Mouse (Mus musculus) liver, postnatal 0 days (tissue): ENCODE results near the gene Gadd45b. TPM values are rescaled to one million over a fixed set of nuclear protein-coding genes. Genes with fewer than 3 reads are reported as not detected.

ENCODE experiments used
- ATAC-seq: fragments of 200-750 bp; cut with Nextera tagmentation; 2 replicates; pipeline ENCODE4 v1.8.0; 2017; ENCODE audit warnings: mild to moderate bottlenecking, moderate library complexity
- DNase-seq: peaks from one replicate; pipeline ENCODE4 v3.0.0-alpha.2; 2016
- H3K27ac ChIP-seq: fragments of 300-500 bp; sonication (generic); 2 replicates; pipeline ENCODE4 v1.5.1; 2014; ENCODE audit warnings: antibody characterized with exemption, moderate library complexity, mild to moderate bottlenecking, low read depth
- H3K27me3 ChIP-seq: fragments of 300-500 bp; sonication (generic); 2 replicates; pipeline ENCODE4 v1.6.1; 2014; ENCODE audit warnings: low read length, control low read depth, mixed read lengths; ENCODE audit not compliant: insufficient read depth
- H3K36me3 ChIP-seq: fragments of 300-500 bp; sonication (generic); replicated peaks from 2 replicates; pipeline ENCODE4 v1.6.1; 2014; ENCODE audit warnings: mild to moderate bottlenecking, control low read depth, low read length, moderate library complexity, mixed read lengths; ENCODE audit not compliant: insufficient read depth
- H3K4me1 ChIP-seq: fragments of 300-500 bp; sonication (generic); 2 replicates; pipeline ENCODE4 v1.6.1; 2014; ENCODE audit warnings: antibody characterized with exemption, mild to moderate bottlenecking, control low read depth; ENCODE audit not compliant: insufficient read depth
- H3K4me2 ChIP-seq: fragments of 300-500 bp; sonication (generic); 2 replicates; pipeline ENCODE4 v1.6.1; 2014; ENCODE audit warnings: low read depth, mild to moderate bottlenecking, low read length, moderate library complexity, mixed read lengths
- H3K4me3 ChIP-seq: fragments of 300-500 bp; sonication (generic); 2 replicates; pipeline ENCODE4 v1.5.1; 2014; ENCODE audit warnings: low read depth, low read length
- H3K9ac ChIP-seq: fragments of 300-500 bp; sonication (generic); replicated peaks from 2 replicates; pipeline ENCODE4 v1.6.1; 2014; ENCODE audit warnings: mild to moderate bottlenecking, moderate library complexity
- H3K9me3 ChIP-seq: fragments of 300-500 bp; sonication (generic); 2 replicates; pipeline ENCODE4 v1.6.1; 2016; ENCODE audit warnings: mild to moderate bottlenecking, control low read depth, low read length, mixed read lengths
- CTCF ChIP-seq: sonication (generic); IDR thresholded peaks from 2 replicates; pipeline ENCODE4 v1.5.1; 2016; ENCODE audit warnings: antibody characterized with exemption, low read depth
- EP300 ChIP-seq: IDR thresholded peaks from 2 replicates; pipeline ENCODE4 v1.6.1; 2016; ENCODE audit warnings: antibody characterized with exemption, low read depth, mild to moderate bottlenecking
- WGBS: fragments of 180-500 bp; shearing (Covaris S2); extraction: QIAGEN DNeasy Blood & Tissue Kit; methylation state at CpG from one replicate; pipeline ENCODE4 v1.1.7; 2014; ENCODE audit not compliant: insufficient replicate concordance; 5-methylcytosine and 5-hydroxymethylcytosine counted together
- polyA plus RNA-seq: library from polyadenylated mRNA; unstranded; fragments of >200 nt; fragmentation: Nextera tagmentation; extraction: Ambion mirVana; gene quantifications from 2 replicates; pipeline ENCODE4 v1.2.1, GENCODE M21; 2015

The Gadd45b gene
- polyA plus RNA-seq, 1 experiment from 2014 or later = 18.7 TPM

DNA sequence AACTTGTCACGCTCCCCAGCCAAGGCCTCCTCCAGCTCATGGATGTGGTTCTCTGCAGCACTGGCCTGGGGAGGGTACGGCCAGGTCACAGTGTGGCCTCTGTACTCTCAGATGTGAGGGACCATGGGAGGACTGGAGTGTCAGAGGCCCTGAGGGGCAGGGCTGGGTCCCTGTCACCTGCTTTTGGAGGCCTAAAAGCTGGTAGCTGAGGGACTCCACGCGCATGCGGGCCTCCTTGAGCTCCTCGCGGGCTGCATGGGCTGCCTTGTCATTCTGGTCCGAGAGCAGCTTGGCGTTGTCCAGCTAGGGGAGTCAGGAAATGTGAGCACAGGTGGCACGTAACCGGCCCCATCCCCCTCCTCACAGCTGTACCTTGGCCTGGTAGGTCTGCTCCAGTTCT, 25.2 kb upstream of the Gadd45b start:
- Histone ChIP-seq H3K27me3 (no peaks in the 10 kb centered on the region), H3K9me3 (no peaks in the 10 kb centered on the region), H3K36me3 (peaks cover 33% of the 10 kb centered on the region), H3K4me2 (no peak overlapping the region), H3K4me1 (peaks cover 7% of the 10 kb centered on the region), H3K4me3 (no peak overlapping the region), H3K9ac (no peak overlapping the region), H3K27ac (no peak overlapping the region)
- DNase-seq = no peak
- TF ChIP-seq CTCF (no peak), EP300 (no peak)
- 86% methylated on average over 11 of the region's 11 CpGs for WGBS
- no peak for ATAC-seq

DNA sequence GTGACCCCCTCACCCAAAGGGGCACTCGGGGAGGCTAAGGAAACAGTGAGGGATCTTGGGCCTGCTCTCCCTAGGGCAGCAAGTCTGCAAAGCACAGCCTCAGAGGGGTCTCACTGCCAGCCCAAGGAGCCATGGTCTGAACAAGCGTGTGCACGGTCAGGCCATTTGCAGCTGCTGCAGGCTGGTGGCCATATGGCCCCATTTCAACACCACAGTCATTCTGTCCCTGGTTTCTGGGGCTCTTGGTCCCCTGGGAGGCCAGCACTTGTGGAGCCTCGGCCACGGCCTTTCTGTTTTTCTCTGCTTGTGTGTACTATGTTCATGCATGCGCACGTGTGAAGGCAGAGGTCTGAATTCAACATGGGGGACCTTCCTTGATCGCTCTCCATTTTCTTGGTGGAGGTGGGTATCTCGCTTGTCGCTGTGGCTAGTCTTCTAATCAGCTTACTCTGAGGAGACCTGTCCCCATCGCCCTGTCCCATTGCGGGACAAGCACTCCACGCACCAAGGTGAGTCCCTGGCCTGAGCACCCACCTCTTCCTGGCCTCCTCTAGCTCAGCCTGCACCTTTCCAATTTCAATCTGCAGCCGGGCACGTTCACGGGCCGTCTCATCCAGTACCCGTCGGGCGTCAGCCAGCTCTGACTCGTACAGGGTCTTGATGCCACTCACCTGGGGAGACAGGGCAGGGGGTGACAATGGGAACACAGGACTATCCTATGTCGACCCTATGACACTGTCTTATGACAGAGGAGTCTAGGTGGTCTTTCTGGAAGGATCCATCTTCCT, 20.3 kb upstream of the Gadd45b start:
- H3K4me1 ChIP-seq = peaks cover 10% of the 10 kb centered on the region
- H3K9me3 ChIP-seq = no peaks in the 10 kb centered on the region
- H3K4me2 ChIP-seq = no peak overlapping the region
- no peak overlapping the region for H3K27ac ChIP-seq
- TF ChIP-seq EP300 = no peak
- no peak for TF ChIP-seq CTCF
- ATAC-seq (no peak), DNase-seq (no peak)
- H3K9ac ChIP-seq = no peak overlapping the region
- H3K36me3 ChIP-seq = peaks cover 19% of the 10 kb centered on the region
- WGBS = 87% methylated on average over 22 of the region's 22 CpGs
- H3K4me3 ChIP-seq = no peak overlapping the region
- H3K27me3 ChIP-seq = no peaks in the 10 kb centered on the region

DNA sequence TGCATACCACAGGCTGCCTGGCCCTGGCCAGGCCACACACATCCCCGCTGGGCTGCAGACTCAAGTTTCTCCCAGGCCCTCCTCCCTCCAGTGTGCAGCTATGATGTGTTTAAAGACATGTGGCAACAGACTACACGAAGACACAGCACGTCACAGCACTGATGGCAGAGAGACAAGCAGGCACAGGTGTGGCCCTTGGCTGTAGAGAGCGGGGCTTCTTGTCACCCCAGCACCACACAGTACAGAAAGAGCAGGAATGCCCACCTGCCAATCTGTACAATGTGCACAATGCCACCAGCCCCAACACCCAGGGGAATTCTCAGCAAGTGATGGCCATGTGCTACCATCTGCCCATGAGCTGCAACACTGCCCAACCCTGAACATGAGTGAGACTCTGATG, 18.5 kb upstream of the Gadd45b start:
- DNase-seq (no peak), ATAC-seq (no peak)
- WGBS = 85% methylated on average over 4 of the region's 4 CpGs
- Histone ChIP-seq H3K36me3 (peaks cover 13% of the 10 kb centered on the region; the same call in 1 of the 2 replicates), H3K27me3 (no peaks in the 10 kb centered on the region), H3K27ac (no peak overlapping the region), H3K4me3 (no peak overlapping the region), H3K9me3 (no peaks in the 10 kb centered on the region), H3K9ac (no peak overlapping the region), H3K4me2 (no peak overlapping the region), H3K4me1 (peaks cover 28% of the 10 kb centered on the region)
- TF ChIP-seq EP300 (no peak), CTCF (no peak)

DNA sequence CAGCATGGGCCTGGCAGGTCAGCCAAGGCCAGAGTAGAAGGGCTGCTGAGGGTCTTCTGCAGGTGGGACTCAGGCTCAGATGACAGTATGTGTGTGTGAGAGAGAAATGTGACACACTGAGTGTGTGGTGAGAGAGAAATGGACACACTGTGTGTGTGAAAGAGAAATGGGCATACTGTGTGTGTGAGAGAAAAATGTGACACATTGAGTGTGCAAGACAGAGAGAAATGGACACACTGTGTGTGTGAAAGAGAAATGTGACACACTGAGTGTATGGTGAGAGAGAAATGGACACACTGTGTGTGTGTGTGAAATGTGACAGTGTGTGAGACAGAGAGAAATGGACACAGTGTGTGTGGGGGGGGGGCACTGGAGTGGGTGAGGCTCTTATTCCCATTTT, 18.0 kb upstream of the Gadd45b start:
- Histone ChIP-seq H3K27me3 (no peaks in the 10 kb centered on the region), H3K9me3 (no peaks in the 10 kb centered on the region), H3K4me1 (peaks cover 29% of the 10 kb centered on the region), H3K9ac (no peak overlapping the region), H3K4me3 (no peak overlapping the region), H3K36me3 (peaks cover 13% of the 10 kb centered on the region; the same call in 1 of the 2 replicates), H3K4me2 (no peak overlapping the region), H3K27ac (no peak overlapping the region)
- TF ChIP-seq EP300 (no peak), CTCF (no peak)
- no peak for ATAC-seq
- DNase-seq = no peak

- no peak overlapping the region for H3K4me3 ChIP-seq
- H3K27me3 ChIP-seq = no peaks in the 10 kb centered on the region
- H3K4me1 ChIP-seq = peaks cover 35% of the 10 kb centered on the region
- H3K36me3 ChIP-seq = peaks cover 7% of the 10 kb centered on the region; the same call in 1 of the 2 replicates
- 77% methylated on average over 7 of the region's 8 CpGs for WGBS
- TF ChIP-seq EP300 (no peak), CTCF (no peak)
- no peak for DNase-seq
- H3K27ac ChIP-seq = peak overlapping the region; percentile 58; the same call in 1 of the 2 replicates
- H3K9ac ChIP-seq = 0 out of 2 replicates have a peak overlapping the region, but pooled peaks have one; percentile 0
- no peak overlapping the region for H3K4me2 ChIP-seq
- H3K9me3 ChIP-seq = no peaks in the 10 kb centered on the region
- no peak for ATAC-seq
Measured at GRCm38 (mm10) chr10:80913364-80914011, 16.4 kb upstream of the Gadd45b start.

- Histone ChIP-seq H3K4me3 (no peak overlapping the region), H3K27ac (peak overlapping the region; percentile 58), H3K27me3 (no peaks in the 10 kb centered on the region), H3K4me1 (peaks cover 35% of the 10 kb centered on the region), H3K9ac (peak overlapping the region; percentile 0; the same call in 1 of the 2 replicates), H3K4me2 (no peak overlapping the region), H3K9me3 (no peaks in the 10 kb centered on the region), H3K36me3 (no peaks in the 10 kb centered on the region; the same call in 1 of the 2 replicates)
- ATAC-seq = peak; percentile 61
- TF ChIP-seq CTCF (0 out of 2 replicates have a peak, but pooled peaks have one; percentile 19), EP300 (no peak)
- DNase-seq = peak; percentile 54
- 61% methylated on average over 5 of the region's 5 CpGs for WGBS
Measured at GRCm38 (mm10) chr10:80914253-80914656, 15.6 kb upstream of the Gadd45b start.
